Mouse (Mus musculus): ENCODE results near the gene Relb. TPM values are rescaled to one million over a fixed set of nuclear protein-coding genes. Genes with fewer than 3 reads are reported as not detected.
A peak's percentile ranks its signal among the peaks of the same experiment; 100 is the strongest.

Relb gene
- total and polyA plus RNA-seq, 3 experiments = 44.0 to 59.6 (median 58.1) TPM

GRCm38 (mm10) chr7:19577877-19578414, 51.3 kb downstream of the Relb start:
- peak overlapping the region; percentile 95 for H3K27ac ChIP-seq (ENCODE audit: insufficient read depth, low read depth)
- H3K36me3 ChIP-seq (replicated peaks in 1 of 2; ENCODE audit: control insufficient read depth in 1 of 2, insufficient read depth in 1 of 2, low read length in 1 of 2) = peaks cover 29 to 37% of the 10 kb centered on the region in 2 experiments
- TF ChIP-seq TCF12 (IDR thresholded peaks at IDR 0.05; ENCODE audit: low read depth, low read length) = peak; percentile 99
- TF ChIP-seq POLR2A (IDR thresholded peaks at IDR 0.05; ENCODE audit: low read depth, low read length) = peak; percentile 52
- no peak for TF ChIP-seq USF1 (IDR thresholded peaks at IDR 0.05; ENCODE audit: low read depth, low read length)
- TF ChIP-seq USF2 (conservative IDR thresholded peaks at IDR 0.05; ENCODE audit: low read depth, low read length) = no peak
- peak; percentile 40; the same call in 1 of the 2 replicates for TF ChIP-seq MYC (IDR thresholded peaks at IDR 0.05; ENCODE audit: low read depth, low read length)
- peak; percentile 71; the same call in 1 of the 2 replicates for TF ChIP-seq BHLHE40 (IDR thresholded peaks at IDR 0.05; ENCODE audit: low read depth, low read length)
- TF ChIP-seq NRF1 (IDR thresholded peaks at IDR 0.05; ENCODE audit: low read depth, low read length) = 0 out of 2 replicates have a peak, but pooled peaks have one; percentile 20
- TF ChIP-seq IRF4 (IDR thresholded peaks at IDR 0.05; ENCODE audit: low read depth, low read length) = peak; percentile 99
- TF ChIP-seq PAX5 (IDR thresholded peaks at IDR 0.05; ENCODE audit: low read length) = no peak
- TF ChIP-seq UBTF (IDR thresholded peaks at IDR 0.05; ENCODE audit: low read depth, low read length) = no peak
- TF ChIP-seq ETS1 (conservative IDR thresholded peaks at IDR 0.05; ENCODE audit: low read depth, low read length) = peak; percentile 82
- no peak for TF ChIP-seq ZKSCAN1 (IDR thresholded peaks at IDR 0.05; ENCODE audit: borderline replicate concordance, low read depth, low read length)
- TF ChIP-seq EP300 (IDR thresholded peaks at IDR 0.05; ENCODE audit: low read length) = peak; percentile 90
- peak; percentile 61; the same call in 1 of the 2 replicates for TF ChIP-seq POLR2AphosphoS2 (IDR thresholded peaks at IDR 0.05; ENCODE audit: low read depth, low read length)
- no peak for TF ChIP-seq E2F4 (IDR thresholded peaks at IDR 0.05; ENCODE audit: insufficient replicate concordance, low read depth, low read length)
- 0 out of 2 replicates have a peak, but pooled peaks have one; percentile 43 for TF ChIP-seq ELF1 (IDR thresholded peaks at IDR 0.05; ENCODE audit: low read depth, low read length)
- no peak for TF ChIP-seq MAX (IDR thresholded peaks at IDR 0.05; ENCODE audit: low read length)
- peak; percentile 75; the same call in 1 of the 2 replicates for TF ChIP-seq RCOR1 (conservative IDR thresholded peaks at IDR 0.05; ENCODE audit: low read depth, low read length)
- peak; percentile 15 for TF ChIP-seq MAZ (IDR thresholded peaks at IDR 0.05; ENCODE audit: low read depth, low read length)
- no peak for TF ChIP-seq JUN (IDR thresholded peaks at IDR 0.05; ENCODE audit: insufficient read depth, low read depth, low read length)
- no peak; the same call in 1 of the 2 replicates for TF ChIP-seq TBP (conservative IDR thresholded peaks at IDR 0.05; ENCODE audit: low read depth, low read length)
- peak; percentile 29 for TF ChIP-seq MXI1 (IDR thresholded peaks at IDR 0.05; ENCODE audit: low read depth, low read length)
- peak; percentile 33 for TF ChIP-seq NELFE (IDR thresholded peaks at IDR 0.05; ENCODE audit: low read depth, low read length)
- peak; percentile 80; the same call in 1 of the 2 replicates for TF ChIP-seq CHD1 (IDR thresholded peaks at IDR 0.05; ENCODE audit: low read depth, low read length)
- TF ChIP-seq ZMIZ1 (IDR thresholded peaks at IDR 0.05; ENCODE audit: low read depth, low read length) = peak; percentile 14; the same call in 1 of the 2 replicates
- TF ChIP-seq KAT2A (IDR thresholded peaks at IDR 0.05; ENCODE audit: insufficient replicate concordance, low read length) = no peak
- no peak for TF ChIP-seq JUND (conservative IDR thresholded peaks at IDR 0.05; ENCODE audit: low read depth, low read length)
- TF ChIP-seq CHD2 (IDR thresholded peaks at IDR 0.05; ENCODE audit: low read length) = peak; percentile 94
- no peak for TF ChIP-seq GABPA (IDR thresholded peaks at IDR 0.05; ENCODE audit: insufficient replicate concordance, low read depth, low read length)
- peak; percentile 53 for TF ChIP-seq SIN3A (IDR thresholded peaks at IDR 0.05; ENCODE audit: low read length)
- TF ChIP-seq HCFC1 (IDR thresholded peaks at IDR 0.05; ENCODE audit: low read depth, low read length) = peak; percentile 46; the same call in 1 of the 2 replicates
- peak; percentile 99 for TF ChIP-seq MEF2A (IDR thresholded peaks at IDR 0.05; ENCODE audit: borderline replicate concordance, low read depth, low read length)
- no peak for TF ChIP-seq RAD21 (IDR thresholded peaks at IDR 0.05; ENCODE audit: low read depth, low read length)
- no peak for TF ChIP-seq CTCF (conservative IDR thresholded peaks at IDR 0.05 in 1 of 2, IDR thresholded peaks at IDR 0.05 in 1 of 2; ENCODE audit: low read depth in 2 of 2, low read length in 2 of 2)
- TF ChIP-seq SMC3 (IDR thresholded peaks at IDR 0.05; ENCODE audit: low read depth, low read length) = 0 out of 2 replicates have a peak, but pooled peaks have one; percentile 1
- TF ChIP-seq MAFK (IDR thresholded peaks at IDR 0.05; ENCODE audit: insufficient replicate concordance, low read length) = 0 out of 2 replicates have a peak, but pooled peaks have one; percentile 26
- TF ChIP-seq ZC3H11A (IDR thresholded peaks at IDR 0.05; ENCODE audit: low read depth, low read length) = no peak
- no peak for TF ChIP-seq ZNF384 (IDR thresholded peaks at IDR 0.05; ENCODE audit: low read depth, low read length)
- dilution Hi-C loops (cut with MboI; ENCODE audit: extremely low pct_ligation_motif_present, extremely low pct_unique_long_range_greater_than_20kb, low sequenced_read_pairs) = no loop called here
- H3K4me3 ChIP-seq (replicated peaks in 1 of 3; ENCODE audit: low read depth in 2 of 3, low read length in 2 of 3, poor library complexity in 1 of 3) = peak overlapping the region; percentile 61 to 82 (median 76)
- no peaks in the 10 kb centered on the region for H3K27me3 ChIP-seq (replicated peaks)
- H3K4me1 ChIP-seq (ENCODE audit: control insufficient read depth in 1 of 2, insufficient read depth in 2 of 2) = peaks cover 17 to 63% of the 10 kb centered on the region in 2 experiments
- peak; percentile 86 for DNase-seq (ENCODE audit: extremely low read depth)
- H3K4me2 ChIP-seq (ENCODE audit: insufficient read depth, low read depth, poor library complexity, severe bottlenecking) = peak overlapping the region; percentile 58; the same call in 1 of the 2 replicates
- in situ Hi-C loops (cut with MboI; ENCODE audit: low pct_ligation_motif_present, low pct_unique_long_range_greater_than_20kb, low sequenced_read_pairs) = loop anchor here (10.0 kb wide), 1 partner anchor 73 kb away; the partner anchor contains the start of genes Bloc1s3 and Trappc6a
- peak overlapping the region; percentile 88 for H3K9ac ChIP-seq (ENCODE audit: insufficient read depth, low read depth)
- H3K79me2 ChIP-seq (replicated peaks; ENCODE audit: control insufficient read depth, extremely low read depth, insufficient read depth, poor library complexity, severe bottlenecking) = peaks cover 31% of the 10 kb centered on the region
- no peaks in the 10 kb centered on the region for H3K9me3 ChIP-seq (replicated peaks; ENCODE audit: low read length)
